Mouse (Mus musculus): ENCODE measurements around the gene Piezo1.

GRCm38 (mm10) chr8:122529159-122529558, 22.0 kb downstream of the Piezo1 start:
- TF ChIP-seq RAD21 (IDR thresholded peaks at IDR 0.05; ENCODE audit: low read depth, low read length) (no peak), CTCF (conservative IDR thresholded peaks at IDR 0.05 in 1 of 2, IDR thresholded peaks at IDR 0.05 in 1 of 2; ENCODE audit: low read depth in 2 of 2, low read length in 2 of 2) (no peak), EP300 (IDR thresholded peaks at IDR 0.05; ENCODE audit: low read length) (no peak), SIN3A (IDR thresholded peaks at IDR 0.05; ENCODE audit: low read length) (no peak), TBP (conservative IDR thresholded peaks at IDR 0.05; ENCODE audit: low read depth, low read length) (no peak), UBTF (IDR thresholded peaks at IDR 0.05; ENCODE audit: low read depth, low read length) (no peak), HCFC1 (IDR thresholded peaks at IDR 0.05; ENCODE audit: low read depth, low read length) (no peak), POLR2AphosphoS2 (IDR thresholded peaks at IDR 0.05; ENCODE audit: low read depth, low read length) (no peak), BHLHE40 (IDR thresholded peaks at IDR 0.05; ENCODE audit: low read depth, low read length) (no peak), POLR2A (IDR thresholded peaks at IDR 0.05; ENCODE audit: low read depth, low read length) (no peak), MEF2A (IDR thresholded peaks at IDR 0.05; ENCODE audit: borderline replicate concordance, low read depth, low read length) (no peak), USF1 (IDR thresholded peaks at IDR 0.05; ENCODE audit: low read depth, low read length) (no peak), JUND (conservative IDR thresholded peaks at IDR 0.05; ENCODE audit: low read depth, low read length) (no peak)
